Comparison of ENCODE assay signal across 16 mouse cellular contexts in genomic region chr10:42415821-42416470, GRCm38 (mm10).
"Had no signal": no experiment of that assay in that cellular context is flagged by ENCODE, and none has a peak within 500 bp of the region (broad histone marks: within the 10 kb centered on the region; RNA-seq: fewer than 3 reads in every experiment).

No protein-coding gene starts in this region.

- H3K27ac ChIP-seq: kidney, postnatal 0 days; limb, embryonic 13.5 days; liver, embryonic 14.5 days; midbrain, embryonic 12.5 days; stomach, embryonic 15.5 days had no signal

- DNase-seq: kidney, adult 2 months; kidney, postnatal 36 days; left cerebral cortex, postnatal 4 days; lung, adult 18-20 months; lung, postnatal 10 days; lung, postnatal 4 days; right cerebral cortex, postnatal 4 days; thymus, adult 2 months; thymus, postnatal 36 days had no signal

- H3K4me1 ChIP-seq: stomach, embryonic 15.5 days had no signal

- H3K4me2 ChIP-seq: limb, embryonic 13.5 days; midbrain, embryonic 12.5 days; stomach, embryonic 15.5 days had no signal

- H3K27me3 ChIP-seq: limb, embryonic 13.5 days; midbrain, embryonic 12.5 days; stomach, embryonic 15.5 days had no signal

- H3K9me3 ChIP-seq: limb, embryonic 13.5 days; midbrain, embryonic 12.5 days; stomach, embryonic 15.5 days had no signal

- H3K4me3 ChIP-seq: limb, embryonic 13.5 days; midbrain, embryonic 12.5 days; stomach, embryonic 15.5 days had no signal

- H3K9ac ChIP-seq: limb, embryonic 13.5 days; liver, embryonic 14.5 days; midbrain, embryonic 12.5 days; stomach, embryonic 15.5 days had no signal

- H3K36me3 ChIP-seq: midbrain, embryonic 12.5 days had no signal

- ATAC-seq: intestine, embryonic 16.5 days; midbrain, embryonic 16.5 days had no signal
